ENCODE assay signal across 25 mouse cellular contexts in the genomic region with DNA sequence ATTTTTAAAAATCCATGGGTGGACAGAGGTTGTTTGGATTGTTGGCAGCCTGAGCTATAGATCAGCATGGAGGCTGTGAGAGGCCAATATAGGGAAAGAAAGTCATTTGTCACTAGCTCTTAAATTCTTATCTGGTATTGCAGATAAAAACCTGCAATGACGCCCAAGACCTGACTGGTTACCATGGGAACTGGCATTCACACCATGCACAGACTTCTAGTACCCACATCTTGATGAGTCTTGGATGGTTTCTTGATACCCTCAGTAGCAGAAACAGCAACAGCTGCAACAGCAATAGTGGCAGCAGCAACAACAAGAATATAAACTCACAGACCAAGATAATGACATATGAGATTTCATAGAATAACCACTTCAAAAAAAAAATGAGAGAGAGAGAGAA.
"Had no signal": no experiment of that assay in that cellular context is flagged by ENCODE, and none has a peak within 500 bp of the region (broad histone marks: within the 10 kb centered on the region; RNA-seq: fewer than 3 reads in every experiment).

No protein-coding gene starts in this region.

- H3K4me3 ChIP-seq: gastrocnemius, adult 2 months; heart, embryonic 10.5 days; heart, embryonic 12.5 days; hindbrain, embryonic 10.5 days; hindbrain, embryonic 12.5 days; hindbrain, embryonic 15.5 days; intestine, embryonic 15.5 days; layer of hippocampus, adult 2 months; left cerebral cortex, adult 2 months; limb, embryonic 10.5 days; limb, embryonic 12.5 days had no signal

- ATAC-seq: inflammation-experienced regulatory T-cells, adult 6 months; intestine, embryonic 15.5 days; intestine, postnatal 0 days had no signal

- H3K9me3 ChIP-seq: heart, embryonic 10.5 days; heart, embryonic 12.5 days; hindbrain, embryonic 10.5 days; hindbrain, embryonic 12.5 days; hindbrain, embryonic 15.5 days; intestine, embryonic 15.5 days; limb, embryonic 10.5 days; limb, embryonic 12.5 days had no signal

- H3K4me1 ChIP-seq: heart, embryonic 10.5 days; heart, embryonic 12.5 days; hindbrain, embryonic 10.5 days; hindbrain, embryonic 12.5 days; hindbrain, embryonic 15.5 days; intestine, embryonic 15.5 days; limb, embryonic 10.5 days; limb, embryonic 12.5 days had no signal

- DNase-seq: gastrocnemius, adult 2 months; gastrocnemius, postnatal 10 days; gastrocnemius, postnatal 25 days; heart, adult 18-20 months; heart, postnatal 10 days; heart, postnatal 4 days; kidney, adult 18-20 months; kidney, adult 8-10 months; kidney, postnatal 10 days; kidney, postnatal 25 days; kidney, postnatal 4 days; liver had no signal

- H3K27ac ChIP-seq: gastrocnemius, adult 2 months; heart, embryonic 10.5 days; hindbrain, embryonic 10.5 days; hindbrain, embryonic 12.5 days; hindbrain, embryonic 15.5 days; intestine, embryonic 15.5 days; layer of hippocampus, adult 2 months; left cerebral cortex, adult 2 months; limb, embryonic 10.5 days; limb, embryonic 12.5 days had no signal

- H3K4me2 ChIP-seq: heart, embryonic 12.5 days; hindbrain, embryonic 12.5 days; hindbrain, embryonic 15.5 days; intestine, embryonic 15.5 days; limb, embryonic 12.5 days; liver, embryonic 11.5 days had no signal

- H3K9ac ChIP-seq: heart, embryonic 12.5 days; hindbrain, embryonic 12.5 days; hindbrain, embryonic 15.5 days; intestine, embryonic 15.5 days; limb, embryonic 12.5 days had no signal

- H3K27me3 ChIP-seq: heart, embryonic 12.5 days; hindbrain, embryonic 12.5 days; hindbrain, embryonic 15.5 days; intestine, embryonic 15.5 days; limb, embryonic 12.5 days had no signal

- H3K36me3 ChIP-seq: heart, embryonic 10.5 days; heart, embryonic 12.5 days; hindbrain, embryonic 10.5 days; hindbrain, embryonic 12.5 days; hindbrain, embryonic 15.5 days; intestine, embryonic 15.5 days; limb, embryonic 10.5 days; limb, embryonic 12.5 days had no signal
